Mouse (Mus musculus): ENCODE measurements at regions not wholly inside any gene's neighbourhood (a gene's known extent, or its start where the extent isn't known, plus 50 kb on each side); places are given as distances from the start of the nearest gene placed in this dataset.

- TF ChIP-seq EP300 (IDR thresholded peaks at IDR 0.05; ENCODE audit: low read depth in 1 of 2, low read length in 2 of 2), result no peak
- no peak for TF ChIP-seq POLR2A (IDR thresholded peaks at IDR 0.05; ENCODE audit: control insufficient read depth in 1 of 2, insufficient read depth in 1 of 2, low read depth in 1 of 2, low read length in 2 of 2, poor library complexity in 1 of 2)
- TF ChIP-seq CHD1 (IDR thresholded peaks at IDR 0.05; ENCODE audit: low read depth, low read length), result no peak
- no peak for TF ChIP-seq UBTF (IDR thresholded peaks at IDR 0.05; ENCODE audit: borderline replicate concordance, insufficient read depth, low read depth, low read length)
- no peak for TF ChIP-seq NELFE (IDR thresholded peaks at IDR 0.05; ENCODE audit: low read depth, low read length)
- no peak for TF ChIP-seq CTCF (IDR thresholded peaks at IDR 0.05 in 2 of 3, conservative IDR thresholded peaks at IDR 0.05 in 1 of 3; ENCODE audit: control insufficient read depth in 1 of 3, insufficient read depth in 1 of 3, low read depth in 2 of 3, low read length in 3 of 3, poor library complexity in 1 of 3, severe bottlenecking in 1 of 3)
- TF ChIP-seq RCOR1 (IDR thresholded peaks at IDR 0.05; ENCODE audit: low read depth, low read length), result no peak
- TF ChIP-seq MYC (IDR thresholded peaks at IDR 0.05; ENCODE audit: low read depth, low read length), result no peak
- no peak for TF ChIP-seq USF2 (IDR thresholded peaks at IDR 0.05; ENCODE audit: borderline replicate concordance in 1 of 2, insufficient read depth in 1 of 2, low read depth in 1 of 2, low read length in 2 of 2)
- no peak for TF ChIP-seq SIN3A (IDR thresholded peaks at IDR 0.05; ENCODE audit: low read length)
Observed at GRCm38 (mm10) chr8:99724626-99725218, 308.5 kb upstream of the Cdh8 start.

Data from MEL (cell line).